Mouse (Mus musculus) myocyte (in vitro differentiated cells): ENCODE measurements around the gene Pacs1.

ENCODE experiments used
- E2F4 ChIP-seq: IDR thresholded peaks from one replicate; pipeline ENCODE4 v1.6.1; 2011; ENCODE audit warnings: mild to moderate bottlenecking, control low read depth, moderate library complexity; ENCODE audit not compliant: insufficient read depth
- MAX ChIP-seq: IDR thresholded peaks from one replicate; pipeline ENCODE4 v1.6.1; 2011; ENCODE audit warnings: low read depth, mild to moderate bottlenecking, control low read depth
- MYOD1 ChIP-seq, 3 experiments: IDR thresholded peaks; one replicate each; pipeline ENCODE4 v1.6.1; 2011; ENCODE audit warnings: control low read depth in 2 of 3, low read depth in 2 of 3, mild to moderate bottlenecking in 2 of 3, moderate library complexity in 1 of 3; ENCODE audit not compliant: insufficient read length in 2 of 3, control insufficient read depth in 1 of 3
- POLR2A ChIP-seq: IDR thresholded peaks from one replicate; pipeline ENCODE4 v1.6.1; 2011; ENCODE audit warnings: low read depth, mild to moderate bottlenecking, control low read depth, moderate library complexity; ENCODE audit not compliant: insufficient read length
- POLR2AphosphoS2 ChIP-seq: IDR thresholded peaks from one replicate; pipeline ENCODE4 v1.6.1; 2011; ENCODE audit warnings: low read depth, control low read depth; ENCODE audit not compliant: insufficient read length
- TCF12 ChIP-seq: IDR thresholded peaks from one replicate; pipeline ENCODE4 v1.6.1; 2011; ENCODE audit warnings: mild to moderate bottlenecking, control low read depth; ENCODE audit not compliant: poor library complexity, insufficient read depth, severe bottlenecking
- USF1 ChIP-seq: IDR thresholded peaks from one replicate; pipeline ENCODE4 v1.6.1; 2011; ENCODE audit warnings: low read depth, mild to moderate bottlenecking, control low read depth, moderate library complexity

DNA sequence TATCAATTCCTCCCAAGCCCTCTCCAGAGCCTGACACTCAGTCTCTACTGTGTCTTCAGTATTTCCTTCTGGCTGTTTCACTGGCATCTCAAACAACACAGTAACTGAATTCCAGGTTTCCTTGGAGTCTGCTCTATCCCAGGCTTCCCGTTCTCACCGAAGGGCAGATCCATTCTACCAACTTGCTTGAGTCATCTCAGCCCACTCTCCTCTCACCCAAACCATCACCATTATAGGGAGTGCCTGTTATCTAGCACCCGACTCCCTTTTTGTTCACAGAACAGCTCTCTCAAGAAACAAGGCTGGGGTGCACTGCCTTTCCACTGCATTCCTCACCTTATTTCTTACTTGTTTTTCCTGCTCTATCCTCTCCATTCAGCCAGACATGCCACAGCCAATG is 111.0 kb downstream of the Pacs1 start:
- no peak for TF ChIP-seq USF1
- no peak for TF ChIP-seq MAX
- no peak for TF ChIP-seq POLR2AphosphoS2
- TF ChIP-seq POLR2A = no peak
- TF ChIP-seq E2F4 = no peak
- no peak for TF ChIP-seq MYOD1 (IDR thresholded peaks at IDR 0.05; ENCODE audit: control insufficient read depth in 1 of 3, insufficient read length in 2 of 3, low read depth in 2 of 3)
- no peak for TF ChIP-seq TCF12
